Mouse (Mus musculus) CD8-positive naive resting alpha-beta T cell, adult 57 days (primary cell): ENCODE measurements around the gene Erfe. TPM values are rescaled to one million over a fixed set of nuclear protein-coding genes. Genes with fewer than 3 reads are reported as not detected.

Experiments used
- total RNA-seq: library from RNA; stranded (reverse); gene quantifications from one replicate; pipeline ENCODE4 v1.2.4, GENCODE M21; 2023

The Erfe gene
- total RNA-seq = not detected

GRCm38 (mm10) chr1:91366215-91367108 lies at the start of gene Erfe:
Gene Erfe, plus strand, starts transcription at chr1:91366430.

DNA sequence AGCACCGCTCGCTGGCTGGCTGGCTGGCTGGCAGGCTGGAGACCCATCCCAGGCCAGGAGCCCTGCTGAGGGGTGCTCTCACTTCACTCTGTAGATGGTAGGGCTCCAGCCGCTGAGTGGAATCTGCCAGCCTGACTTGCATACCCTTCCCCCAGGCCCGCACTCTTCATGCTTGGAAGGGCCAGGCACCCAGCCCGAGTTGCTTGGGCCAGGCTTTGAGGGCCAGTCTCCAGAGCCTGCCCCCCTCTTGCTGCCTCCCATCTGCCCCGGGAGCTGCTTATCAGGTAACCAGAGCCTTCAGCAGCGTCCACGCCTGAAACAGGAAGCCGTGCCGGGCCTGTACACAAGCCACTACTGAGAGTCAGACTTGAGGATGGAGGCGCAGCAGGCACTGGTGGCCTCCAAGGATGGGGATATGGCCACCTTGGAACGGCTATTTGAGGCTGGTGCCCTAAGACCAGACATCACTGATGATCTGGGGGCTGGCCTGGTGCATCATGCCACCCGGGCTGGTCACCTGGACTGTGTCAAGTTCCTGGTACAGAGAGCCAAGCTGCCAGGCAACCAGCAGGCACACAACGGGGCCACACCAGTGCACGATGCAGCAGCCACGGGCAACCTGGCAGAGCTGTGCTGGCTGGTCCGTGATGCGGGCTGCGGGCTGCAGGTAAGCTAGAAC lies 44.3 kb upstream of the Erfe start, which contains the start of gene Espnl:
Gene Espnl (plus strand): TSS at position 316 of the 679 bp plus-strand sequence.

DNA sequence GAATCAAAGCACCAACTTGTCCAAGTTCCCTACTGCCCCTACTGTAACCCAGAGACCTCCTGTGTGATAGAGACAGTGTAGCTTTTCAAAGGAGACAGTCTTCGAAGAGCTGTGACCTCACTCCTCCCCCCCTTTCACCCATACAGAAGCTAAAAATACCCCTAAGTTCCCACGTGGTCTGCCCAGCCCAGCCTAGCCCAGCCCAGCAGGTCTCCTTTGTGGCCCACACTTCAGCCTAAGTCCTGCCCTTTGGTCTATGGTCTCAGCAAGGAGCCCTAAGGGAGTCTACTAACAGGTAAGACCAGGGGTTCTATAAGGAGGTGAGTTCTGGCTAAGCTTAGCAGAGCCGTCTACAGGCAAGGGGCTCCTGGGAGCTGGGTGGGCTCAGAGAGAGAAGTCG lies 15.4 kb upstream of the Erfe start, which contains the start of gene Klhl30:
Gene Klhl30 (plus strand): TSS at position 176 of the 400 bp plus-strand sequence.

DNA sequence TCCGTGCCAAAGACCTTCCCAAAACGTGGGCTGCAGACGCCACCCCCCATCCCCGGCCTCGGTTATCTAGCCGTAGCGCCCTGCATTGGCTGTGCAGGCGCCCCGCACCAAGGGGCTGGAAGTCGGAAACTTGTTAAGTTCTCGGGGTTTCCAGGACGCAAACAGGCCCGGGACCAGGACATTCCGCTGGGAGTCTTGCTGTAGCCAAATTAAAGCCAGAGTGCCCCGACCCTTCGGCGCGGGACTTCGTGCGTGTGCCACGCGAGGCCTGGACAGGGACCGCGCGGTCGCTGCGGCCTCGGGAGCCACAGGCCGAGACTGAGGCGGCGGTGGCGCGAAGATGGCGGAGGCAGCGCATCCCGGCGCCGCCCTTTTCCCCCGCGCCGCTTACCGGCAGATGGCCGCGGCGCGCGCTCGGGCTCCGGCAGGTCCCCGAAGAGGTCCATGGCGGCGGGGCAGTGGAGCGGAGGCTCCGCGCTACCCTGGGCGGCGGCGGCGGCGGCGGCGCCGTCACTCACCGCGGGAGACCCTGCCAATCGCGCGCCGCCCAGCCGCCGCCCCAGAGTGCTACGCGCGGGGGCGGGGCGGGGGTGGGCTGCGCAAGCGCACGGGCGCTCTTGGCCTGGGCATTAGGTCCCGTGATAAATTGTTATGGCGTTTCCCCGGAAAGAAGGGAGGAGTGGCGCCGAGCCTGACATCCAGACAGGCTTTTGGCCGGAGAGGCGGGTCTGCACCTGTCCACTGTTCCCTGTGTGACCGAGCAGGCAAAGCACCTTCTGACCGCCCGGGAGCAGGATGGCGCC lies 32.2 kb downstream of the Erfe start, which contains the start of gene Ilkap:
Gene Ilkap (minus strand): TSS at position 556 of the 803 bp plus-strand sequence.

GRCm38 (mm10) chr1:91413898-91414594 lies 47.8 kb downstream of the Erfe start, which contains the start of gene Hes6:
Gene Hes6, minus strand, starts transcription at chr1:91414038.

Other genes with a start within 250 kb of the Erfe start
- 2.1 TPM for gene Rbm44, start 221.3 kb upstream of the Erfe start, total RNA-seq
- 18.8 TPM for gene Ramp1, start 186.6 kb upstream of the Erfe start, total RNA-seq
- 60.5 TPM for gene Ube2f, start 116.1 kb upstream of the Erfe start, total RNA-seq
- 18.6 TPM for gene Scly, start 68.1 kb upstream of the Erfe start, total RNA-seq
- gene Espnl, start 44.4 kb upstream of the Erfe start, total RNA-seq = not detected
- not detected for gene Klhl30, start 15.4 kb upstream of the Erfe start, total RNA-seq
- gene Ilkap, start 32.4 kb downstream of the Erfe start, total RNA-seq = 117 TPM
- 26.7 TPM for gene Hes6, start 47.6 kb downstream of the Erfe start, total RNA-seq
- 7.5 TPM for gene Per2, start 92.9 kb downstream of the Erfe start, total RNA-seq
- 4.7 TPM for gene Traf3ip1, start 128.2 kb downstream of the Erfe start, total RNA-seq
- gene Asb1, start 174.1 kb downstream of the Erfe start, total RNA-seq = 9.6 TPM